Comparison of ENCODE assay signal across 10 mouse cellular contexts in the genomic region with DNA sequence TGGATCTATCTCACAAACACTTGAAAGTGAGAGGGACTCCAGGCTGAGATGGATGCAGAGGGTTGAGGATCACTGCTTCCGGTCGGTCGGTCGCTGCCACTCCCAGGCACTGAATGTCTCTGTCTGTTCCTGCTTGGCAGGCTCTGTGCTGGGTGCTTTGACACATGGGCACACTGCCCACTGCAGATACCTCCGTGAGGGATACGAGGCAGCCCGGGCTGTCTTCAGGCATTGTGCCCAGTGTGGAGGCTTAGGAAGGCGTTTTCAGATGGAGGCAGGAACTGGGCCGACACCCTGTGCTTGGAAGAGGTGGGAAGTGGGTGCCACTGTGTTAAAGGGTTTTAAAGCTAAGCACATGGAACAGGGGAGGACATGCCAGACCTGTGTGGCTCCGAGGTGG. TPM values are rescaled to one million over a fixed set of nuclear protein-coding genes. Genes with fewer than 3 reads are reported as not detected.
DNase-seq lines count a peak whose midpoint lies in the region; ATAC-seq and TF ChIP-seq lines count a peak whose summit lies in the region.
"Had no signal": no experiment of that assay in that cellular context is flagged by ENCODE, and none has a peak within 500 bp of the region (broad histone marks: within the 10 kb centered on the region; RNA-seq: fewer than 3 reads in every experiment).

No protein-coding gene starts in this region.

- intact Hi-C loops in gastrocnemius, postnatal 14 days (cut with DNase I; ENCODE audit: low total_unique reads) = no loop called here

- ATAC-seq in kidney, embryonic 15.5 days (replicated peaks; ENCODE audit: low FRiP score) = no peak
- no peak for ATAC-seq in granulocyte monocyte progenitor cell, adult 5-6 weeks (replicated peaks; ENCODE audit: poor library complexity, severe bottlenecking)
- ATAC-seq in liver, embryonic 12.5 days = no peak

- TF ChIP-seq POLR2A in myocyte (IDR thresholded peaks at IDR 0.05; ENCODE audit: insufficient read length, low read depth) = no peak

- no peaks in the 10 kb centered on the region for H3K9me3 ChIP-seq in kidney, embryonic 15.5 days (replicated peaks)
- no peaks in the 10 kb centered on the region for H3K9me3 ChIP-seq in liver, embryonic 12.5 days (replicated peaks)
- H3K9me3 ChIP-seq: embryonic facial prominence, embryonic 12.5 days had no signal

- H3K4me1 ChIP-seq in kidney, embryonic 15.5 days = peaks cover 25% of the 10 kb centered on the region
- H3K4me1 ChIP-seq in liver, embryonic 12.5 days = no peaks in the 10 kb centered on the region; the same call in 1 of the 2 replicates

- H3K27ac ChIP-seq in kidney, embryonic 15.5 days = no peak overlapping the region
- no peak overlapping the region for H3K27ac ChIP-seq in liver, embryonic 12.5 days
- H3K27ac ChIP-seq: embryonic facial prominence, embryonic 12.5 days had no signal

- no peak overlapping the region for H3K9ac ChIP-seq in kidney, embryonic 15.5 days
- H3K9ac ChIP-seq in liver, embryonic 12.5 days = no peak overlapping the region
- H3K9ac ChIP-seq: embryonic facial prominence, embryonic 12.5 days had no signal

- WGBS in kidney, embryonic 15.5 days = 61% methylated on average over 10 of the region's 10 CpGs
- WGBS in liver, embryonic 12.5 days (ENCODE audit: insufficient replicate concordance) = 63% methylated on average over 10 of the region's 10 CpGs

- H3ac ChIP-seq in myocyte (ENCODE audit: control insufficient read depth, insufficient read length) = no peak overlapping the region

- H3K27me3 ChIP-seq in kidney, embryonic 15.5 days = no peaks in the 10 kb centered on the region; the same call in 1 of the 2 replicates
- H3K27me3 ChIP-seq in myocyte (ENCODE audit: control insufficient read depth, insufficient read depth, insufficient read length) = no peaks in the 10 kb centered on the region
- H3K27me3 ChIP-seq in liver, embryonic 12.5 days (replicated peaks) = no peaks in the 10 kb centered on the region
- H3K27me3 ChIP-seq: embryonic facial prominence, embryonic 12.5 days had no signal

- H3K36me3 ChIP-seq in kidney, embryonic 15.5 days = no peaks in the 10 kb centered on the region
- H3K36me3 ChIP-seq in myocyte (ENCODE audit: control insufficient read depth, insufficient read depth) = no peaks in the 10 kb centered on the region
- H3K36me3 ChIP-seq in liver, embryonic 12.5 days = no peaks in the 10 kb centered on the region
- H3K36me3 ChIP-seq: embryonic facial prominence, embryonic 12.5 days had no signal

- peak; percentile 58 for DNase-seq in kidney, adult 18-20 months
- DNase-seq in cerebellum, adult 11-12 months = peak; percentile 60
- DNase-seq in gastrocnemius, postnatal 14 days = peak; percentile 68
- peak; percentile 73 to 82 for DNase-seq in kidney, postnatal 36 days

- no peaks in the 10 kb centered on the region for H3K79me2 ChIP-seq in myocyte (ENCODE audit: control insufficient read depth, insufficient read depth)

- no peak overlapping the region for H3K4me3 ChIP-seq in kidney, embryonic 15.5 days (replicated peaks)
- no peak overlapping the region for H3K4me3 ChIP-seq in myocyte
- no peak overlapping the region for H3K4me3 ChIP-seq in liver, embryonic 12.5 days
- H3K4me3 ChIP-seq: embryonic facial prominence, embryonic 12.5 days had no signal

- H3K4me2 ChIP-seq in kidney, embryonic 15.5 days = no peak overlapping the region
- peak overlapping the region; percentile 78 for H3K4me2 ChIP-seq in myocyte (ENCODE audit: low read depth)
- no peak overlapping the region for H3K4me2 ChIP-seq in liver, embryonic 12.5 days
- H3K4me2 ChIP-seq: embryonic facial prominence, embryonic 12.5 days had no signal

TF ChIP-seq in myocyte, 11 proteins besides CTCF, POLR2A, EP300 and RAD21:
- TF ChIP-seq POLR2AphosphoS2 (IDR thresholded peaks at IDR 0.05; ENCODE audit: insufficient read length, low read depth) (no peak), SRF (IDR thresholded peaks at IDR 0.05; ENCODE audit: control insufficient read depth, insufficient read length, low read depth) (no peak), TCF3 (IDR thresholded peaks at IDR 0.05; ENCODE audit: insufficient read length, low read depth) (no peak), USF1 (IDR thresholded peaks at IDR 0.05; ENCODE audit: low read depth) (no peak), MYOD1 (IDR thresholded peaks at IDR 0.05; ENCODE audit: control insufficient read depth in 1 of 3, insufficient read length in 2 of 3, low read depth in 2 of 3) (no peak), CEBPB (IDR thresholded peaks at IDR 0.05; ENCODE audit: insufficient read depth, poor library complexity, severe bottlenecking) (no peak), REST (IDR thresholded peaks at IDR 0.05; ENCODE audit: insufficient read depth, insufficient read length) (no peak), MYOG (IDR thresholded peaks at IDR 0.05; ENCODE audit: control insufficient read depth in 1 of 3, insufficient read depth in 1 of 3, insufficient read length in 2 of 3, low read depth in 2 of 3) (no peak), MAX (IDR thresholded peaks at IDR 0.05; ENCODE audit: low read depth) (no peak), E2F4 (IDR thresholded peaks at IDR 0.05; ENCODE audit: insufficient read depth) (no peak), TCF12 (IDR thresholded peaks at IDR 0.05; ENCODE audit: insufficient read depth, poor library complexity, severe bottlenecking) (no peak)
TF ChIP-seq in myocyte: peak in this region for 0.

RNA-seq across cellular contexts. Expression of gene Gm11733, which starts 50.7 kb away (rescaled TPM):
- polyA plus RNA-seq in kidney, embryonic 15.5 days (2015; fragmentation: Nextera tagmentation; extraction: Ambion mirVana) = not detected in 2 replicates
- total RNA-seq in gastrocnemius, postnatal 14 days (2021) = not detected
- not detected for polyA plus RNA-seq in myocyte (2012; fragmentation: generic; extraction: Trizol)
- total RNA-seq in granulocyte monocyte progenitor cell, adult 5-6 weeks (2014; fragmentation: Nextera tagmentation) = not detected in 2 replicates
- total RNA-seq in granulocyte monocyte progenitor cell, adult 5-6 weeks (2017) = not detected in 2 replicates
- not detected in 2 replicates for polyA plus RNA-seq in liver, embryonic 12.5 days (2016; fragmentation: Nextera tagmentation; extraction: Ambion mirVana)
- total RNA-seq: ES-E14 had no signal
- polyA plus RNA-seq: embryonic facial prominence, embryonic 12.5 days had no signal
